Mouse (Mus musculus): Measurements from ENCODE around the gene Fgf22. TPM values are rescaled to one million over a fixed set of nuclear protein-coding genes. Genes with fewer than 3 reads are reported as not detected.

Gene Fgf22
- polyA plus RNA-seq, 1 experiment from 2014 or later = not detected

GRCm38 (mm10) chr10:79781956-79782355 lies 27.1 kb downstream of the Fgf22 start:
- Histone ChIP-seq H3K9me3 (ENCODE audit: low read length) (no peaks in the 10 kb centered on the region), H3K4me1 (ENCODE audit: insufficient read depth) (peaks cover 26% of the 10 kb centered on the region), H3K4me2 (ENCODE audit: low read depth, low read length) (peak overlapping the region; percentile 18; the same call in 1 of the 2 replicates), H3K27ac (ENCODE audit: low read depth) (no peak overlapping the region), H3K9ac (replicated peaks) (no peak overlapping the region), H3K27me3 (ENCODE audit: insufficient read depth, low read length) (peaks cover 41% of the 10 kb centered on the region), H3K4me3 (ENCODE audit: low read depth, low read length) (no peak overlapping the region), H3K36me3 (replicated peaks; ENCODE audit: insufficient read depth, low read length) (no peaks in the 10 kb centered on the region)
- TF ChIP-seq EP300 (IDR thresholded peaks at IDR 0.05; ENCODE audit: low read depth) (no peak), CTCF (IDR thresholded peaks at IDR 0.05; ENCODE audit: low read depth) (peak; percentile 12; the same call in 1 of the 2 replicates)
- 63% methylated on average over 5 of the region's 5 CpGs for WGBS (ENCODE audit: insufficient replicate concordance)
- DNase-seq = no peak
- no peak for ATAC-seq

- H3K9me3 ChIP-seq (ENCODE audit: low read length) = no peaks in the 10 kb centered on the region
- H3K9ac ChIP-seq (replicated peaks) = no peak overlapping the region
- WGBS (ENCODE audit: insufficient replicate concordance) = 62% methylated on average over 7 of the region's 7 CpGs
- TF ChIP-seq CTCF (IDR thresholded peaks at IDR 0.05; ENCODE audit: low read depth) (peak; percentile 47), EP300 (IDR thresholded peaks at IDR 0.05; ENCODE audit: low read depth) (no peak)
- H3K4me2 ChIP-seq (ENCODE audit: low read depth, low read length) = no peak overlapping the region
- DNase-seq = no peak
- H3K27me3 ChIP-seq (ENCODE audit: insufficient read depth, low read length) = peaks cover 31% of the 10 kb centered on the region
- no peak overlapping the region for H3K27ac ChIP-seq (ENCODE audit: low read depth)
- H3K36me3 ChIP-seq (replicated peaks; ENCODE audit: insufficient read depth, low read length) = no peaks in the 10 kb centered on the region
- no peak for ATAC-seq
- H3K4me1 ChIP-seq (ENCODE audit: insufficient read depth) = peaks cover 19% of the 10 kb centered on the region
- H3K4me3 ChIP-seq (ENCODE audit: low read depth, low read length) = no peak overlapping the region
These were observed 28.2 kb downstream of the Fgf22 start for GRCm38 (mm10) chr10:79783050-79783449.

GRCm38 (mm10) chr10:79783920-79784800 lies 29.3 kb downstream of the Fgf22 start:
- H3K9ac ChIP-seq (replicated peaks) = no peak overlapping the region
- peaks cover 20% of the 10 kb centered on the region; the same call in 1 of the 2 replicates for H3K27me3 ChIP-seq (ENCODE audit: insufficient read depth, low read length)
- 50% methylated on average over 27 of the region's 27 CpGs for WGBS (ENCODE audit: insufficient replicate concordance)
- no peak overlapping the region for H3K27ac ChIP-seq (ENCODE audit: low read depth)
- ATAC-seq = no peak
- TF ChIP-seq CTCF (IDR thresholded peaks at IDR 0.05; ENCODE audit: low read depth) = peak; percentile 67
- TF ChIP-seq EP300 (IDR thresholded peaks at IDR 0.05; ENCODE audit: low read depth) = no peak
- no peaks in the 10 kb centered on the region for H3K9me3 ChIP-seq (ENCODE audit: low read length)
- no peak overlapping the region for H3K4me3 ChIP-seq (ENCODE audit: low read depth, low read length)
- peak; percentile 68 for DNase-seq
- H3K4me2 ChIP-seq (ENCODE audit: low read depth, low read length) = no peak overlapping the region
- H3K36me3 ChIP-seq (replicated peaks; ENCODE audit: insufficient read depth, low read length) = no peaks in the 10 kb centered on the region
- peaks cover 19% of the 10 kb centered on the region for H3K4me1 ChIP-seq (ENCODE audit: insufficient read depth)

GRCm38 (mm10) chr10:79788386-79789158 lies 33.7 kb downstream of the Fgf22 start:
- Histone ChIP-seq H3K36me3 (replicated peaks; ENCODE audit: insufficient read depth, low read length) (no peaks in the 10 kb centered on the region), H3K4me3 (ENCODE audit: low read depth, low read length) (no peak overlapping the region), H3K9ac (replicated peaks) (no peak overlapping the region), H3K27ac (ENCODE audit: low read depth) (peak overlapping the region; percentile 46), H3K27me3 (ENCODE audit: insufficient read depth, low read length) (0 out of 2 replicates have a peak, but pooled peaks cover 4% of the 10 kb centered on the region), H3K4me1 (ENCODE audit: insufficient read depth) (peaks cover 8% of the 10 kb centered on the region; the same call in 1 of the 2 replicates), H3K4me2 (ENCODE audit: low read depth, low read length) (peak overlapping the region; percentile 10; the same call in 1 of the 2 replicates), H3K9me3 (ENCODE audit: low read length) (no peaks in the 10 kb centered on the region)
- TF ChIP-seq CTCF (IDR thresholded peaks at IDR 0.05; ENCODE audit: low read depth) (peak; percentile 90), EP300 (IDR thresholded peaks at IDR 0.05; ENCODE audit: low read depth) (no peak)
- peak; percentile 29; the same call in 1 of the 2 replicates for ATAC-seq
- DNase-seq = peak; percentile 85
- WGBS (ENCODE audit: insufficient replicate concordance) = 17% methylated on average over 7 of the region's 7 CpGs

- H3K4me1 ChIP-seq (ENCODE audit: insufficient read depth) = peaks cover 10% of the 10 kb centered on the region; the same call in 1 of the 2 replicates
- no peak overlapping the region for H3K4me2 ChIP-seq (ENCODE audit: low read depth, low read length)
- peak overlapping the region; percentile 46 for H3K27ac ChIP-seq (ENCODE audit: low read depth)
- 0 out of 2 replicates have a peak, but pooled peaks cover 4% of the 10 kb centered on the region for H3K27me3 ChIP-seq (ENCODE audit: insufficient read depth, low read length)
- peak overlapping the region; percentile 16; the same call in 1 of the 2 replicates for H3K9ac ChIP-seq (replicated peaks)
- 61% methylated on average over 2 of the region's 2 CpGs for WGBS (ENCODE audit: insufficient replicate concordance)
- TF ChIP-seq EP300 (IDR thresholded peaks at IDR 0.05; ENCODE audit: low read depth) (no peak), CTCF (IDR thresholded peaks at IDR 0.05; ENCODE audit: low read depth) (0 out of 2 replicates have a peak, but pooled peaks have one; percentile 4)
- DNase-seq (no peak), ATAC-seq (no peak)
- H3K36me3 ChIP-seq (replicated peaks; ENCODE audit: insufficient read depth, low read length) = no peaks in the 10 kb centered on the region
- no peak overlapping the region for H3K4me3 ChIP-seq (ENCODE audit: low read depth, low read length)
- H3K9me3 ChIP-seq (ENCODE audit: low read length) = no peaks in the 10 kb centered on the region
These were observed 34.7 kb downstream of the Fgf22 start for GRCm38 (mm10) chr10:79789581-79789980.

GRCm38 (mm10) chr10:79790861-79791260 lies 36.0 kb downstream of the Fgf22 start, which contains the start of gene Prss57:
Prss57 (minus strand) TSS chr10:79790961.
- H3K9ac ChIP-seq (replicated peaks) = no peak within 1 kb of the TSS
- no peak within 1 kb of the TSS for H3K4me2 ChIP-seq (ENCODE audit: low read depth, low read length)
- H3K4me3 ChIP-seq (ENCODE audit: low read depth, low read length) = no peak within 1 kb of the TSS
- DNase-seq (no peak), ATAC-seq (no peak)
- H3K27ac ChIP-seq (ENCODE audit: low read depth) = peak within 1 kb of the TSS; percentile 46
- H3K36me3 ChIP-seq (replicated peaks; ENCODE audit: insufficient read depth, low read length) = no peaks in the 10 kb centered on the region
- H3K9me3 ChIP-seq (ENCODE audit: low read length) = no peaks in the 10 kb centered on the region
- 69% methylated on average over 4 of the region's 4 CpGs for WGBS (ENCODE audit: insufficient replicate concordance)
- TF ChIP-seq EP300 (IDR thresholded peaks at IDR 0.05; ENCODE audit: low read depth) = no peak
- TF ChIP-seq CTCF (IDR thresholded peaks at IDR 0.05; ENCODE audit: low read depth) = no peak
- H3K27me3 ChIP-seq (ENCODE audit: insufficient read depth, low read length) = no peaks in the 10 kb centered on the region
- H3K4me1 ChIP-seq (ENCODE audit: insufficient read depth) = peaks cover 10% of the 10 kb centered on the region; the same call in 1 of the 2 replicates

All from liver, postnatal 0 days (tissue).